Mouse (Mus musculus): ENCODE measurements around the gene Kif16b.

DNA sequence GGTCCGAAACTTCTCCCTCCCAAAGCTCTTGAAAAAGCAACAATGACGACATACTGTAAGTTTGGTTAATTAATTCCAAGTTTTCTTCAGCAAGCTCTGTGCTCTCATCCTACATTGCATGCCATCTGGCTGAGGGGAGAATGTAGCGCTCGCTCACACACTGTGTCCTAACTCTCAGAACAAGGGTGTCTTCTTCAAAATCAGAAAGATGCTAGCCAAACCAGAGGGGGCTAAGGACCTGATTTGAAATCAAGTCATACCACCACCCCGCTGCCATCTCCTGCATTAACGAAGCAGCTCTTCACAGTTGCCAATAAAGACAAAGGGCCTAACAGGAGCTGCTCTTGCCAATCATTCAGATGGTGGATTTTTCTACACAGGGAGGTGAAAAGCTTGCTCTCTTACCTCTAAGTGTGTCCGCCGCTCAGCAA lies 253.3 kb downstream of the Kif16b start:
- TF ChIP-seq CTCF (IDR thresholded peaks at IDR 0.05) (no peak), POLR2A (IDR thresholded peaks at IDR 0.05; ENCODE audit: insufficient read depth, low read depth, low read length) (no peak)

All from heart, adult 2 months (tissue).